Mouse (Mus musculus) embryo, embryonic 11 days (tissue): ENCODE results near the gene Nus1.

Experiments used
- DNase-seq: peaks from one replicate; pipeline ENCODE4 v3.0.0-alpha.2; 2015

Gene Nus1

GRCm38 (mm10) chr10:52417998-52418860 is 882 bp downstream of the Nus1 start:
- peak; percentile 26 for DNase-seq

GRCm38 (mm10) chr10:52418931-52419330 is 1.6 kb downstream of the Nus1 start:
- no peak for DNase-seq

- no peak for DNase-seq
Observed at GRCm38 (mm10) chr10:52419402-52419801, 2.1 kb downstream of the Nus1 start.

DNA sequence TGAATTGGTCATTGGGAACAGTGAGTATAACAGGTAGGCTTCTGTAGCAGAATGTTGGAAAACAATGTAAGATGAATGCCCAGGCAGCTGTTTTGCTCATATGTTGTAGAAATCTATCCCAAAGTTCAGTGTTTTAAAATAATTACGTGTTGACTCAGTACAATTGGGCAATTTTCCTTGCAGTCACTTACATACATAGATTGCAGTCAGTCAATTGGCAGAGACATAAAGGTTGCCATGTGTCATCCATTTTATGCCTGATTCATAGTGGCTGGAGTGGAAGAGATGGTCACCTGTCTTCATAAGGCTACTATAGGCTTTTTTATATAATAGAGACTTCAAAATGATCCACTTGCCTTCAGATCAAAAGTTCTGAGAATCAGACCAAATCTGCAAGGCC is 3.2 kb downstream of the Nus1 start:
- DNase-seq: no peak

DNA sequence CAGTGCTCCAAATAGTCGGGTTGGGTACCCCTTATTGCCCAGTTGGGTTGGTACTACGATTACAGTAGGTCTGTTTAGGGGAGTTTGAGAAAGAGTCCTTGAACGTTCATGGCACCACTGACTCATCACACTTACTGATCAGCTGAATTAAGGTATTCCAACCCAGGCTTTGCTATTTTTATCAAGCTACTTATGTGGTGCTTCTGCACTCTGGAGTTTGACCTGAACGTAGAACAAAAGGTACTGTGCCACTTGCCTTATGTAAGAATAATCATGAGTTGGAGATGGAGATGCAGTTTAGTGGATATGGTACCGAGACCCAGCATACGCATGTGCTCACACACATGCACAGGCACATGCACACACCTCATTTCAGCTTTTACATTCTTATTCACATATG is 4.4 kb downstream of the Nus1 start:
- DNase-seq: no peak

DNA sequence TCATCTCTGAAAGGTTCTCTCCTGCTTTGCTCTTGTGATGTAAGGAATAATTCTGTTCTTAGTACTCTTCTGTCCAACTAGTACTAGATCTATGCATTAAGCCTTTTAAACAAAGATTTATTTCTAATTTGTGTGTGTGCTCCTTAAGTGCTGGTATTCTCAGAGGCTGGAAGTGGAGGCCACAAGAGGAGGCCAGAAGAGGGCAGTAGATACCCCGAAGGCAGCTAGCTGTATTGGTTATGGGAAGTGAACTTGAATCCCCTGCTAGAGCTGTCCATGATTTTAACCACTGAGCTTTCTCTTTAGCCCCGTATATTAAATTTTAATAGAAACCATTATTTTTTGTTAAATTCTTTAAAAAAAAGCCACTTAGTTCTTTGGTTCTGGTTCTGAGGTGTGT is 5.8 kb downstream of the Nus1 start:
- DNase-seq: no peak

DNA sequence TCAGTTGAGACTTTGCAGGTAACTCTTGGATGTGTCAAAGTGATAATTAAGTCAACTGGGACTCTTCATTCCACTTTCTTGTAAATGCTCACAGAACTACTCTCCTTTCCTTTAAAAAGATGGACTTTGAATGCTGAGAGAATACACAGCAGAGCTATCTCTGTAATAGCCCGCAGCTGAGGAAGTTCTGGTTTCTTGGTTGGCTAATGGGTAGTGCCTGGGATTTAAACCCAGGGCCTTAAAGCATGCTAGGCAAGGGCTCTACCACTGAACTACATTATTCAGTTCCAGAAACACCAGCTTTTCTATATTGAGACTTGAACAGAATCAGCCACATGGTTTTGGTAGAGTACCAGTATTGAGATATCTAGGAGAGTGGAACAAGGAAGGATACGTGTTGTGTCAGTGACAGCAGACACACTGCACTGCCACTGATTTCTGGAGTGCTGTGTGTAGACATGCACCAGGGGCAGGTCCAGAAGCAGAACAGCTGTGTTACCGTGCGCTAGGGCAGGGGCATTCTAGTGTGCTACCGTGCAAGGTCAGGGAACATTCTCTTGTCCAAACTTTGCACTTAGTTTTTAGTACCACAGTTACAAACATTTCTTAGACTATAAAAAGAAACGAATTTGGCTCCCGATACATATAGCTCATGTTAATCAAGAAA is 9.1 kb downstream of the Nus1 start:
- DNase-seq: no peak

DNA sequence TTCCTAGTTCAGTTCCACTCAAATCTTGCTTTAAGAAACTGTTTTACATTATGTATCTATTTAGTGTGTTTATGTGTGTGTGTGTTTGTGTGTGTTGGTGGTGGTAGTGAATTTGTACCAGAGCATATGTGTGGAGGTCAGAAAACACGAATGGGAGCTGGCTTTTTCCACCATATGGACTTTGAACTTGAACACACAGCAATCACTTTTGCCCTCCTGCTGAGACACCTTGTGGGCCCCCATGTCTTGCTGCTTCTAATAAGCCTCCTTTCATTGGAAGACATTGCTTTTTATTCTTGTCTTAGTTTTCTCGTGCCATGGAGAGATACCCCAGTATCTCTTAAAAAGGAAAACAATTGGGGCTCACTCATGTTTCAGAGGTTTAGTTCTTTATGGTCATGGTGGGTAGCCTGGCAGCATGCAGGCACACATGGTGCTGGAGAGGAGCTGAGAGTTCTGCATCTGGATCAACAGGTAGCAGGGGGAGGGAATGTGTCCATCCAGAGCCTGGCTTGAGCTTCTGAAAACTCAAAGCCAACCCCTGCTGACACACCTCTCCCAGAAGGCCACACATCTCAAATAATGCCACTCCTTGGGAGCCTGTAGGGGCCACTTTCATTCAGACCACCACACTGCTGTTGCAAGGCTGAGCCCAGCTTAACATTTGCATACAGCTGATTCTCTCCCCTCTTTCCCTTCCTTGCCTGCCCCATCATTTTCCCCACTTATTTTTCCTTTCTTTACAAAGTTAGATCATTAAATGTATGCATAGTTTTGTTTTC is 10.5 kb downstream of the Nus1 start:
- peak; percentile 5 for DNase-seq

DNA sequence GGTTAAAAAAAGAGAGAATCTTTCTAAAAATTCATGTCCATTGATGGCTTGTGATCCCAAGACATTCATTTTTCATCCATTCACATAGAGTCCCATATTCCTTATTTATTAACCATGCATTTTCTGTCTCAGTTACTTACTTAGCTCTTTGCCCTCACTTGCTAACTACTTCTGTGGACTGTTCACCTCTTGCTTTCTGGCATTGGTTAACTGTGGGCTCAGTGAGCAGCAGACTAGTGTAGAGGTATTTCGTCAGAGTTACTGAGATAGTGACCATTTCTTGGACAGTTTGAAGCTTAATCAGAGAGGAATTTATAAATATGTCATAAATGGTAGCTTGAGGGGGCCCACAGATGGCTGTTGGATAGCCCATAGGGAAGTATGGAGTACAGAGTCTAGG is 13.6 kb downstream of the Nus1 start:
- no peak for DNase-seq

- no peak for DNase-seq
Observed at GRCm38 (mm10) chr10:52434836-52435235, 17.5 kb downstream of the Nus1 start.

GRCm38 (mm10) chr10:52460614-52461013 is 43.3 kb downstream of the Nus1 start:
- DNase-seq: no peak

DNA sequence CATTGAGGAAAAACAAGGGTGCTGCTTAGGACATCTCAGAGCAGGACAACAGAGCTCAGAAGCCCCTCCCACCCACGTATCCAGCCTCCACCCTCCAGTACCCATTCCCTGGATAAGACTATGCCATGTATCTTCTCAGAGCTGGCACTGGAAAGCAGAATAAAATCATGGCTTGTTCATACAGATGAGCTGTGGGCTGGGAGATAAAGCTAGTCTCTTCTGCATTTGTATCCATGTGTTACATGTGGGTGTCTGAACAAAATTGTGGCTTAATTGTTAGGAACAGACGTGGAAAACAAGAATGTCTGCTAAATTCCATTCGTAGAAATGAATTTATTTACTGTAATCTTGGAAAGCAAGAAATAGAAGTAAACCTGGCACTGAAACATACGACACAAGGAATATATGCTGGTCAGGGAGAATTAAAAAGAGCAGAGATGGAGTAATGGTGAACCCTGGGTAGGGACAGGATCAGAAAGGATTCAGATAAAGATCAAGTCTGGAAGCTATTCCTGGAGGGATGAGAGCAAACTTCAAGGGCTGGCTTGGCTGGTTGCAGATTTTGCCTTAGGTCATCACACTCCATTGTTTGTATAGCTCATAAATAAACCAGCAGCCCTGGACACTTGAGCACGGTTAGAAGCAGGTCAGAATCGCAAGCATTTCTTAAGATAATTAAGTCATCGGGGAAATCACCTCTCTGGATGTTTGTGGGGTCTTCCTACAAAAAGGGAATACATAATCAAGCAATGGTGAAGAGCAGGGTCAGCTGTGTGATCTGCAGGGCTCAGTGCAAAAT is 46.8 kb downstream of the Nus1 start:
- DNase-seq: no peak

DNA sequence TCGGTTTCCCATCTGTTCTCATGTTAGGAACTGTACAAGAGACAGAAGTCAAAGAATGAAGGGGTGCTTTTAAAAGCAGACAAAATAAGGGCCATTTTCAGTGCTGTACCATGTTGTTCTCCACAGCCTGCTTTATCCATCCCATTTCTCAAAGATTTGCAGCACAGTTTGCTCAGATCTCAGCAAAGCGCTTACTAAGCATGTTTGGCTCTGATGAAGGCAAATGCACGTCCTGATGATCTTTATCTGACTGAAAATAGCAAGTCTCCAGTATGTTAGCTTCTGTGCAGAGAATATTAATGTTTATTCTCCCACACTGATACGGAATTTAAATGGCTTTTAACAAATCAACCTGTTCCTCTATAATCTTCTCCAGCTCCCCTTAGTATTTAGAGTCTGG is 54.2 kb downstream of the Nus1 start:
- DNase-seq: no peak
